Mouse (Mus musculus): ENCODE data around the gene Cyb561a3. TPM values are rescaled to one million over a fixed set of nuclear protein-coding genes. Genes with fewer than 3 reads are reported as not detected.

Gene Cyb561a3
- polyA plus RNA-seq, 1 experiment from 2014 or later = 40.0 TPM

DNA sequence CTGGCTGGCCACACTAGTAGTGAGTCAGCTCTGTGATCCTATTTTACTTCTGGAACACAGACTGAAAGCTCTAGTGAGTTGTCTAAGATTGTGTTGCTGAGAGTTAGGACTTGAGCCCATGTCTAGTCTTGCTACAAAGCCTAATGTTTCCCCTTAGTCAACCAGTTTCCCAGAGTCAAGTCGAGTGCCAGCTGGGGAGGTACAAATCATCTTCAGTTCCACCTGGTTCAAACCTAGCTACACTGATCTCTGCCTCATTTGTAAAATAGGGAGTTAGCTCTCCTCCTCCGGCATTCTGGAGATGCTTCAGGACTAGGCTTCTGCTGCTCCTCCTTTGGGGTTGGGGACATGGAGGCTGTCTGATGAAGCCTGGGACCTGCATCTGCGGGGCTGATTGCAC lies 27.6 kb downstream of the Cyb561a3 start:
- in situ Hi-C loops (cut with MboI; ENCODE audit: low pct_unique_long_range_greater_than_20kb) = loop anchor here (5.0 kb wide), 1 partner anchor 42 kb away; no protein-coding TSS in a partner anchor
- ChIA-PET CTCF (interaction anchor here (1.0 to 5.1 kb wide), 8 partner anchors 11 to 45 kb away, joined by 3 to 49 read pairs (median 10); partner anchors contain the start of genes Cyb561a3 and Tmem138), POLR2A (interaction anchor here (0.9 to 3.6 kb wide), 5 partner anchors 10 to 50 kb away, joined by 3 to 17 read pairs (median 9); partner anchors contain the start of gene Tmem216)
- DNase-seq (ENCODE audit: low read depth, low spot score) (no peak), ATAC-seq (no peak)
- H3K27me3 ChIP-seq = no peaks in the 10 kb centered on the region
- TF ChIP-seq CTCF (IDR thresholded peaks at IDR 0.05) = no peak

DNA sequence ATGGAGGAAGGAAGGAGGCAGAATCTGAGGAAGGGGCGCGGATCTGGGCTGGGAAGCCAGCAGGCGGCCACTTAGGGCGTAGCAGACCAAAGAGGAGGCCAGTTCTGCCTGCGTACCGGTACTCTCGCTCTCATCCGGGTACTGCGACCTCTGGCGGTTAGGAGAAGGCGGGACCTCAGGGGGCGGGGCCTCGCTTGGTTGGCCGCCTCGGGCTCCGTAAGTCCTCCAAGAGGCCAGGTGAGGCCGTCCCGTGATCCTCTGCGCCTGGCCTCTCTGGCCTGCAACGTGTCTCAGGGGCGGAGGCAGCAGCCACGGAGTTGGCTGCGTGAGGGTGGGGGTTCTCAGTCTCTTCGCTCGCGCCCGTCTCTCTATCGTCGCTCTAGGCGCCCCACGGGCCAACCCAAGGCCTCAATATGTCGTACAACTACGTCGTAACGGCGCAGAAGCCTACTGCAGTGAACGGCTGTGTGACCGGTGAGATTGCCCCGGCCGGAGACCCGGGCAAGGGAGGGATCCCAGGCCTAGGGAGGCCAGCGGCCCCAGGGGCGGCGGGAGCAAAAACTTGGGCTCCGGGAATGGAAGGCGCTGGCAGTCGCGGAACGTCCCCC lies 28.4 kb downstream of the Cyb561a3 start, which contains the start of the genes Ddb1 and Tkfc:
Gene Ddb1, plus strand, starts transcription at position 35 of the 608 bp plus-strand sequence.
Gene Tkfc, minus strand, starts transcription at position 362 of the 608 bp plus-strand sequence.
- peak; percentile 75 for ATAC-seq
- ChIA-PET POLR2A (interaction anchor here (0.9 to 3.6 kb wide), 8 partner anchors 11 to 49 kb away, joined by 3 to 17 read pairs (median 6); partner anchors contain the start of genes Cyb561a3, Tmem138 and Tmem216), CTCF (interaction anchor here (0.8 to 5.1 kb wide), 10 partner anchors 8 to 46 kb away, joined by 3 to 49 read pairs (median 3); partner anchors contain the start of genes Cyb561a3 and Tmem138)
- no peaks in the 10 kb centered on the region for H3K27me3 ChIP-seq
- in situ Hi-C loops (cut with MboI; ENCODE audit: low pct_unique_long_range_greater_than_20kb) = no loop called here
- DNase-seq (ENCODE audit: low read depth, low spot score) = peak; percentile 89
- peak; percentile 62 for TF ChIP-seq CTCF (IDR thresholded peaks at IDR 0.05)

DNA sequence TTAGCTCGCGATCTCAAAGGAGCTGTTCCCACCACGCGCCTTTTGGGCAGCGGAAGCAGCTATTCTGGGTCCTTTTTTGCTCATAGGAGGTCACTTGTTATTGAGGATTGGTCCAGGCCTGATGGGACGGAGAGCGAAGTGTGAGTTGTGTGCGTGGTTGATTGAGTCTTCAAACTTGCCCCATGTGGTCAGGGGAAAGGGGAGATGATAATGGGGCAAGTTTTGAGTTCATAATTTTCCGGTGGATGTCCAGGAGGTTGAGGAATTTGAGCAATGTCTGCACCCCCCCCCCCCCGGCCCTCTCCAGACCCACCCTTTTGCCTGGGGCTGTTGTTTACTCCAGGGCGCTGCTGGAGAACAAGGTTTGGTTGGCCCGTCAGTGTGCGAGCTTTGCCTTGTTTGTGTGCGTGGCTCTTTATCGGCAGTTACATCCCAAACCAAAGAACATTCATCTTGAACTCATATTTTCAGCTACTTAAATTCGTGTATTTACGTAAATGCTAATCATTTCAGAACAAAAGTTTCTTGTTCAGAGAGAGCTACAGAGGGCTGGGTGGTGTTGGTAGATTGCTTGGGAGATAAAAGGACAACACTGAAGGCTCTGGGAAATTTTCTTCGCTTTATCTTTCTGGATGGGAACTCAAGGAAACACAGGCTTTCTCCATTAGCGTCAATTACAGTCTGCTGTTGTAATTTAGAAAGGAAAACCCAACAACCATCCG lies 29.1 kb downstream of the Cyb561a3 start:
- in situ Hi-C loops (cut with MboI; ENCODE audit: low pct_unique_long_range_greater_than_20kb) = no loop called here
- no peak for TF ChIP-seq CTCF (IDR thresholded peaks at IDR 0.05)
- no peaks in the 10 kb centered on the region for H3K27me3 ChIP-seq
- CTCF ChIA-PET = interaction anchor here (0.8 to 1.6 kb wide), 7 partner anchors 9 to 58 kb away, joined by 3 to 5 read pairs (median 3); partner anchors contain the start of genes Cyb561a3 and Tmem138
- no peak for DNase-seq (ENCODE audit: low read depth, low spot score)
- POLR2A ChIA-PET = interaction anchor here (1.3 to 2.1 kb wide), 6 partner anchors 11 to 50 kb away, joined by 4 to 17 read pairs (median 6); partner anchors contain the start of genes Cyb561a3, Tmem138 and Tmem216
- ATAC-seq = peak; percentile 4

- no peak for DNase-seq (ENCODE audit: low read depth, low spot score)
- no peak for ATAC-seq
- TF ChIP-seq CTCF (IDR thresholded peaks at IDR 0.05) = no peak
- no peaks in the 10 kb centered on the region for H3K27me3 ChIP-seq
- in situ Hi-C loops (cut with MboI; ENCODE audit: low pct_unique_long_range_greater_than_20kb) = no loop called here
- CTCF ChIA-PET = interaction anchor here (0.9 to 1.1 kb wide), 3 partner anchors 12 to 100 kb away, joined by 3 to 4 read pairs (median 3); no protein-coding TSS in a partner anchor
- POLR2A ChIA-PET = interaction anchor here (0.6 to 1.2 kb wide), 3 partner anchors 8 to 435 kb away, joined by 3 to 4 read pairs (median 3); partner anchors contain the start of gene Tmem216
These were observed 31.7 kb downstream of the Cyb561a3 start for GRCm38 (mm10) chr19:10608573-10609240.

DNA sequence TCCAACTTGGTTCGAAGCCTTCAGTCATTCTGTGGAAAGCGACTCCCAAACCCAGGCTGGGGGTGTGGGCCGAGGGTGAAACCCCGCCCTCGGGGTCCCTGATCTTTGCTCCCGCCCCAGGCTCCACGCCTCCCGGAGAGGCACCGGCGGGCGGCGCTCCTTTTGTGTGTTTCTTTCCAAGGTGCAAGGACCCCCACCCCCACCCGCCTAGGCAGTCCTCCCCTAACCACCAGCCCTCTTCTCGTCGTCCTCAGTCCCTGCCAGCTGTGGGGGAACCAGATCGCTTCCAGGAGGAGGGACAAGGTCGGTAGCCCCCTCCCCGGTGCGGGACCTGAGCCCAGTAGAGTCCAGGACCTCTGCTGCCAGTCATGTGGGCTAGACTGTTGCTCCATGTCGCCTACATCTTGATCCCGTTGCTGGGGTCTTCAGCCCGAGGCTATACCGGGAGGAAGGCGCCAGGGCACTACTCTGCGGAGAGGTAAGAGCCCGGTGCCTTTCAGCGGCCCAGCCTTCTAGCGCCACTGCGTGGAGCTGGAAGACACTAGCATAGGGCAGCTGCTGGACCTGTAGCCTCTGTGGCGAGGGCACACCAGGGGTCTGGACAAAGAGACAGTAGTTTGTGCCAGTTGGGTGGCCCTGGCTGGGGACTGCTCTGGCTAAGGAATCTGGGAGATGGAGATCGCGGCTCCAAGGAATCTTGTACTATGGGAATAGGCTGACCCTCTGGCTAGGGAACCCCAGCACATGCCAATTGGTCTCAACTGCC lies 57.3 kb downstream of the Cyb561a3 start, which contains the start of gene Vwce:
Gene Vwce, plus strand, starts transcription at position 108 of the 766 bp plus-strand sequence.
- POLR2A ChIA-PET = interaction anchor here (0.5 kb wide), 1 partner anchor 31 kb away, joined by 4 read pairs; no protein-coding TSS in a partner anchor
- no peak for TF ChIP-seq CTCF (IDR thresholded peaks at IDR 0.05)
- CTCF ChIA-PET = interaction anchor here (1.4 to 1.6 kb wide), 3 partner anchors 10 to 16 kb away, joined by 3 read pairs; no protein-coding TSS in a partner anchor
- ATAC-seq = no peak
- H3K27me3 ChIP-seq = no peaks in the 10 kb centered on the region
- in situ Hi-C loops (cut with MboI; ENCODE audit: low pct_unique_long_range_greater_than_20kb) = no loop called here
- DNase-seq (ENCODE audit: low read depth, low spot score) = no peak

DNA sequence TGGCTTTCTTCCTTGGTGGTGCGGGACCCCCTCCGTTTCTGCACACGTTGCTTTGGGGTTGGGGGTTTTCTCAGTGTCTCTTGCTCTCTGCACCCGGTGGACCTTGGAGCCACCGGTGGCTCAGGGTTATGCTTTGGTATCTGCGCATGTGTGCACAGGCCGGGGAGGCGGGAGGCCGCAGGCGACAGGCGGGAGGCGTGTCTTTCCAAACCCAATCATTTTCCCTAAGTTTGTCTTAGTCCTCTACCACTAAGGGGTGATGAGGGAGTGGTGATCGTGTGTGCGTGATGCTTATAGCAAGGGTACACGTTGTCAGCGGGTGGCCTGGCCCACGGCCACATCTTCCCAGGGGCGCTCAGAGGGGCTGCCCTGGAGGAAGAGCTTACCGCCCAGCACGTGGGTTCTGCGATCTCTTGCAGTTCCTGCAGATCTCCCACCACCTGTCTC lies 57.9 kb downstream of the Cyb561a3 start:
- in situ Hi-C loops (cut with MboI; ENCODE audit: low pct_unique_long_range_greater_than_20kb) = no loop called here
- CTCF ChIA-PET = no interaction called here
- no peak for ATAC-seq

DNA sequence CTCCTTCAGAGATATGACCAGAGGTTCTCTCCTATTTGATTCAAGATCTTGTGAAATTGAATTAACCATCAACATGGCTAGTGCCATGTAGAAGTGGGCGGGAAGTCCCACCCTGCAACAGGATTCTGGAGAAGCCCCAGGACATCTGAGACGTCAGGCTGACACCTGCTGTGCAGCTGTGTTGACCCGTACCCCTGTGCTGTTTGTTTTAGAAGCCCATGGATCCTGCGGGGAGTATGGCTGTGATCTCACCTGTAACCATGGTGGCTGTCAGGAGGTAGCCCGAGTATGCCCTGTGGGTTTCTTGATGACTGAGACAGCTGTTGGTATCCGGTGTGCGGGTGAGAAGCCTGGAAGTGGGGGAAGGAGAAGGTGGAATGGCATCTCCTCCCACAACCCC lies 60.9 kb downstream of the Cyb561a3 start:
- H3K27me3 ChIP-seq = no peaks in the 10 kb centered on the region
- in situ Hi-C loops (cut with MboI; ENCODE audit: low pct_unique_long_range_greater_than_20kb) = no loop called here
- no peak for DNase-seq (ENCODE audit: low read depth, low spot score)
- ChIA-PET POLR2A (no interaction called here), CTCF (no interaction called here)
- no peak for TF ChIP-seq CTCF (IDR thresholded peaks at IDR 0.05)
- no peak for ATAC-seq

More for the DNA sequence above, 57.9 kb downstream of the Cyb561a3 start:
- no peak for DNase-seq (ENCODE audit: low read depth, low spot score)
- H3K27me3 ChIP-seq = no peaks in the 10 kb centered on the region
- no peak for TF ChIP-seq CTCF (IDR thresholded peaks at IDR 0.05)
- POLR2A ChIA-PET = interaction anchor here (0.5 kb wide), 1 partner anchor 30 kb away, joined by 4 read pairs; no protein-coding TSS in a partner anchor

DNA sequence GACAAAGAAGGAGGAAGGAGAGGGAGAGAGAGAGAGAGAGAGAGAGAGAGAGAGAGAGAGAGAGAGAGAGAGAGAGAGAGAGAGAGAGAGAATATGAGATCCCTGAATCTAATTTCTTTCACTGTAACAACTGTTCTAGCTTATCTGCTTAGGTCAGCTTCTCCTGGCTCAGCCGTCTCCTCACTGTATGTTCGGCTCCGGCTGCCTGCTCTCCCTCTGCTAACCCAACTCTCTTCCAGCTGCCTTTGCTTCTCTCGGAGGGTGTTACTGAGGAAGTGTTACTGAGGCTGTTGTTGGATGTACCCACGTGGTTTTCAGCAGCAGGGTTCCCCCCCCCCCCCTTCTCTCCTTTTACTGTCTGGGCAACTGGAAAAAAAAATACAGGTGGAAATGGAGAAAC lies 63.1 kb downstream of the Cyb561a3 start:
- H3K27me3 ChIP-seq = no peaks in the 10 kb centered on the region
- in situ Hi-C loops (cut with MboI; ENCODE audit: low pct_unique_long_range_greater_than_20kb) = no loop called here
- TF ChIP-seq CTCF (IDR thresholded peaks at IDR 0.05) = no peak

More for the DNA sequence above, 63.1 kb downstream of the Cyb561a3 start:
- DNase-seq (ENCODE audit: low read depth, low spot score) = no peak
- ChIA-PET POLR2A (no interaction called here), CTCF (no interaction called here)
- no peak for ATAC-seq

All from Patski (cell line).